Mouse (Mus musculus) ES-E14 (cell line): ENCODE results near the gene Creb3l4. TPM values are rescaled to one million over a fixed set of nuclear protein-coding genes. Genes with fewer than 3 reads are reported as not detected.

Source experiments
- DNase-seq: peaks from one replicate; pipeline ENCODE4 v3.0.0-alpha.2; 2013; ENCODE audit warnings: low read depth, low spot score
- H3K27ac ChIP-seq: 2 replicates; pipeline ENCODE4 v1.5.1; 2012; ENCODE audit warnings: low read depth, mild to moderate bottlenecking, low read length, moderate library complexity, mixed read lengths; ENCODE audit not compliant: poor library complexity, insufficient read depth, severe bottlenecking
- H3K36me3 ChIP-seq: 2 replicates; pipeline ENCODE4 v1.6.1; 2012; ENCODE audit warnings: mild to moderate bottlenecking, low read length, moderate library complexity, mixed read lengths; ENCODE audit not compliant: control insufficient read depth, poor library complexity, insufficient read depth, severe bottlenecking
- H3K4me1 ChIP-seq, 2 experiments: fragments of 150-350 bp in 1 of 2; sonication (generic) in 1 of 2; 2 replicates each; pipeline ENCODE4 v1.6.1; 2012; ENCODE audit warnings: low read length in 2 of 2, mild to moderate bottlenecking in 1 of 2, mixed read lengths in 1 of 2; ENCODE audit not compliant: control insufficient read depth in 2 of 2, insufficient read depth in 2 of 2, poor library complexity in 1 of 2
- H3K4me3 ChIP-seq, 2 experiments: fragments of 150-350 bp in 1 of 2; sonication (generic) in 1 of 2; 2 replicates each; pipeline ENCODE4 v1.5.1; 2012; ENCODE audit warnings: low read length in 2 of 2, low read depth in 1 of 2, mild to moderate bottlenecking in 1 of 2, mixed read lengths in 1 of 2; ENCODE audit not compliant: insufficient read depth in 1 of 2, poor library complexity in 1 of 2, severe bottlenecking in 1 of 2
- H3K9ac ChIP-seq: 2 replicates; pipeline ENCODE4 v1.6.1; 2012; ENCODE audit warnings: low read depth, mild to moderate bottlenecking, low read length, mixed read lengths; ENCODE audit not compliant: poor library complexity, insufficient read depth, severe bottlenecking
- H3K9me3 ChIP-seq: fragments of 150-350 bp; sonication (generic); 2 replicates; pipeline ENCODE4 v1.6.1; 2012; ENCODE audit warnings: low read depth, mild to moderate bottlenecking, low read length; ENCODE audit not compliant: control insufficient read depth, insufficient read depth
- CHD2 ChIP-seq: IDR thresholded peaks from 2 replicates; pipeline ENCODE4 v1.6.1; 2014; ENCODE audit warnings: mild to moderate bottlenecking, low read depth, low read length, inconsistent platforms
- HCFC1 ChIP-seq: IDR thresholded peaks from 2 replicates; pipeline ENCODE4 v1.6.1; 2012; ENCODE audit warnings: low read length, inconsistent platforms, borderline replicate concordance; ENCODE audit not compliant: insufficient read depth
- MAFK ChIP-seq: IDR thresholded peaks from 2 replicates; pipeline ENCODE4 v1.6.1; 2014; ENCODE audit warnings: mild to moderate bottlenecking, low read depth, low read length, inconsistent platforms; ENCODE audit not compliant: insufficient read depth
- ZC3H11A ChIP-seq: IDR thresholded peaks from 2 replicates; pipeline ENCODE4 v1.6.1; 2012; ENCODE audit warnings: low read depth, mild to moderate bottlenecking, inconsistent platforms, low read length, borderline replicate concordance
- ZNF384 ChIP-seq: IDR thresholded peaks from 2 replicates; pipeline ENCODE4 v1.6.1; 2012; ENCODE audit warnings: low read depth, low read length, inconsistent platforms
- in situ Hi-C, 2 experiments: fragments of 600-800 bp; cut with MboI; formaldehyde crosslinking; loops; one replicate each; pipeline ENCODE4 v1.15.1; 2025; ENCODE audit warnings: low sequenced_read_pairs in 2 of 2, inconsistent platforms in 1 of 2; ENCODE audit not compliant: unreplicated experiment in 2 of 2
- total RNA-seq: library from RNA; depleted of rRNA; stranded (reverse); fragments of 300-350 nt; gene quantifications from 2 replicates; pipeline ENCODE4 v1.2.3, GENCODE M21; 2012

The Creb3l4 gene
- total RNA-seq, 1 experiment, result 2.3 TPM

- no peak overlapping the region for H3K9ac ChIP-seq
- H3K27ac ChIP-seq, result no peak overlapping the region
- no peaks in the 10 kb centered on the region for H3K9me3 ChIP-seq
- peaks cover 37% of the 10 kb centered on the region for H3K36me3 ChIP-seq
- no peak overlapping the region for H3K4me3 ChIP-seq
- no peak for DNase-seq
- H3K4me1 ChIP-seq, result peaks cover 0 to 6% of the 10 kb centered on the region in 2 experiments; a peak in 1 of 4 replicates
- TF ChIP-seq HCFC1 (no peak), ZNF384 (no peak), ZC3H11A (no peak), CHD2 (no peak), MAFK (no peak)
- in situ Hi-C loops, result no loop called here
Observed at GRCm38 (mm10) chr3:90208662-90209061, 34.6 kb downstream of the Creb3l4 start.

GRCm38 (mm10) chr3:90204582-90204981 is 38.7 kb downstream of the Creb3l4 start:
- peaks cover 13% of the 10 kb centered on the region for H3K36me3 ChIP-seq
- DNase-seq, result no peak
- H3K27ac ChIP-seq, result no peak overlapping the region
- TF ChIP-seq HCFC1 (no peak), ZNF384 (no peak), CHD2 (no peak), MAFK (no peak), ZC3H11A (no peak)
- H3K4me3 ChIP-seq, result no peak overlapping the region
- in situ Hi-C loops, result no loop called here
- H3K9me3 ChIP-seq, result no peaks in the 10 kb centered on the region
- H3K4me1 ChIP-seq, result peaks cover 0 to 6% of the 10 kb centered on the region in 2 experiments; a peak in 1 of 4 replicates
- H3K9ac ChIP-seq, result no peak overlapping the region

GRCm38 (mm10) chr3:90203619-90204018 is 39.7 kb downstream of the Creb3l4 start:
- H3K9ac ChIP-seq, result no peak overlapping the region
- H3K27ac ChIP-seq, result no peak overlapping the region
- no peak for DNase-seq
- H3K9me3 ChIP-seq, result no peaks in the 10 kb centered on the region
- H3K4me1 ChIP-seq, result peaks cover 0 to 3% of the 10 kb centered on the region in 2 experiments; a peak in 1 of 4 replicates
- H3K36me3 ChIP-seq, result peaks cover 9% of the 10 kb centered on the region
- H3K4me3 ChIP-seq, result no peak overlapping the region
- in situ Hi-C loops, result no loop called here
- no peak for TF ChIP-seq HCFC1
- TF ChIP-seq CHD2, result no peak
- TF ChIP-seq ZNF384, result no peak
- TF ChIP-seq ZC3H11A, result no peak
- no peak for TF ChIP-seq MAFK

GRCm38 (mm10) chr3:90202884-90203283 is 40.4 kb downstream of the Creb3l4 start:
- no peak overlapping the region for H3K4me3 ChIP-seq
- peaks cover 3% of the 10 kb centered on the region; the same call in 1 of the 2 replicates for H3K36me3 ChIP-seq
- DNase-seq, result no peak
- in situ Hi-C loops, result no loop called here
- no peak for TF ChIP-seq CHD2
- TF ChIP-seq ZC3H11A, result no peak
- TF ChIP-seq MAFK, result no peak
- no peak for TF ChIP-seq HCFC1
- no peak for TF ChIP-seq ZNF384
- no peaks in the 10 kb centered on the region for H3K9me3 ChIP-seq
- H3K9ac ChIP-seq, result no peak overlapping the region
- no peak overlapping the region for H3K27ac ChIP-seq
- H3K4me1 ChIP-seq, result no peaks in the 10 kb centered on the region

DNA sequence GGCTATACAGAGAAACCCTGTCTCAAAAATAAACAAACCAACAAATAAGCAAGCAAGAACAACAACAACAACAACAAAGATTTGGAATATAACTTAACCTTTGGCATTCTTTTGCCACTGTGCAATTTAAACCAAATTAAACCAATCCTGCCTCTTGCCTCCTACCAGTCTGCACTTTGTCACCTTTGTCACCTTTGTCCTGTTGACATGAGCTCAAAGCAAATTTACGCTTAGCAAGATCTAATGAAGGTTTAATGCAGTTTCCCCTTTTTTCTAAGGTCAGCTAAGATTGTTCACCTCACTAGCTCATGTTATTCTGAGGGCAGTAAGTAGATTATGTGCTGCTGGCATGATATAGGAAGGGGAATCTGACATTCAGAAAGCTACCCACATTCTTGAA is 45.8 kb downstream of the Creb3l4 start:
- TF ChIP-seq HCFC1 (no peak), ZNF384 (no peak), ZC3H11A (no peak), CHD2 (no peak), MAFK (no peak)
- H3K4me3 ChIP-seq, result no peak overlapping the region
- no peak overlapping the region for H3K27ac ChIP-seq
- H3K9me3 ChIP-seq, result no peaks in the 10 kb centered on the region
- H3K9ac ChIP-seq, result no peak overlapping the region
- H3K4me1 ChIP-seq, result no peaks in the 10 kb centered on the region
- H3K36me3 ChIP-seq, result no peaks in the 10 kb centered on the region
- in situ Hi-C loops, result no loop called here
- no peak for DNase-seq
